Mouse (Mus musculus): ENCODE results near the gene Epx.
A peak's percentile ranks its signal among the peaks of the same experiment; 100 is the strongest.
"Not testable (repeated sequence)": the region's sequence is repeated elsewhere in the genome, so short reads cannot be mapped to it uniquely, and the experiment has no call there.

The Epx gene

DNA sequence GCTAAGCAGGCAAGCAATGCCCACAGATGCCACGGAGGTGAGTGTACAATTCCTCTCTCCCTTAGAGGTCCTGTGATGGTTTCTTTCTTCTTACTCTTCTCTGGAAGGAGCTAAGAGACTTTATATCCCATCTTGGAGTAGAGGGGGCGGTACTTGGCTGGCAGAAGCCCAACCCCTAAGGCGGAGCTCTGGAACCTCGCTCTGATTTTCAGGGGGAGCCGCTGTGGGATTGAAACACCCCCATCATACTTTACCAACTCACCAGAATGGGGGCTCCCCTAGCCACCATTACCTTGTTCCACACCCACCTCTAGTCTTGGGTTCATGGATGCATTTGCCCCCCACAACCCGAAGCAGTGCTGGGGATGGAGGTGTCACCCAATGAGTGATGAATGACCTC is at the start of gene Epx:
Gene Epx (minus strand): TSS at position 101 of the 400 bp plus-strand sequence.
- no peak for DNase-seq (ENCODE audit: low spot score)

DNA sequence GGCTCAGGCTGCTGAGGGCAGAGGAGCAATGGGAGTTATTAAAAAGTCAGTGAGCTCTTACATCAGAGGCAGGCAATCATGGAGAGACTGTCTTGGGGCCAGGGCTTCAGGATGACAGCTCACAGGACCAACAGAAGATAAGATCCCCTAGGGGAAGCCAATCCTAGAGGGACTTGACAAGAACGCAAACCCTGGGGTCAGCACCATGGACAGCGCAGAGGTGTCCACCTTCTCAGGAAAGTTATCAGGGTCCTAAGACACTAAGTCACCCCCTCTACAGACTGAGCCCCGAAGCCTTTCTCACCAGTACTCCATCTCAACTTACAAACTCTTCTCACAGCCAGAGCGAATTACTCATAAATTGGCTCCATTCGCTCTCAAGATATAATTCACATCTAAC is 45.6 kb upstream of the Epx start, which contains the start of gene Olfr464:
Gene Olfr464 (minus strand): TSS at position 2 of the 400 bp plus-strand sequence.
- no peak for DNase-seq (ENCODE audit: low spot score)

DNA sequence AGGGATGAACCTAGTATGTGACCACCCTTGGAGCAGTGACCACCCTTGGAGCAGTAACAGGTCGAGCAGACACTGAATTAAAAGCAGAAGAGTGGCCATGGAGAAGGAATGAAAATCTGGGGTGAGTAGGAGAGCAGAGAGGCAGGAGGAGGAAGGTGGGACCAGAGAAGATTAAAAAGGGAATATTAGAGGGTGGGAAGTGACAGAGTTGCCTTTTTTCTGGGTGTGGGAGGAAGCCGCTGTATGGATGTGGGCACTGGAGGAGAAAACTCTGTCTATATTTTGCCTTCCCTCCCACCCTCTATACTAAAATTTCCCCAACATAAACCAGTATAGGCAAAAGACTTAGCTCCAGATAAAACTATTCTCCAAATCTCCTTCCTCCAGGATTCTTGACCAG is 45.0 kb upstream of the Epx start:
- DNase-seq (ENCODE audit: low spot score), result no peak

DNA sequence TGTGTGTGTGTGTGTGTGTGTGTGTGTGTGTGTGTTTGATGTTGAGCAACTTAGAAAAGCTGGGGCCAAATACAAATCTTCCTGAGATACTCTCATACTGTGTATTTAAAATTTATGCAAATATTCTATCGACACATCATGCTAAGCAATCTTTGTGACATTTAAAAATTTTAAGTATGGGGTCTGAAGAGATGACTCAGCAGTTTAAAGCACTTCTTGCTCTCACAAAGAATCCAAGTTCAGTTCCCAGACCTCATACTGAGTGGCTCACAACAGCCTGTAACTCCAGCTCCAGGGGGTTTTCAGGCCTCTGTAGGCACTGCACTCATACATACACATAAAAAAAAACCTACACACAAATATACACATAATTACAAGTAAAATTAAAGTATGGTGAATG is 40.7 kb upstream of the Epx start:
- DNase-seq (ENCODE audit: low spot score), result no peak

DNA sequence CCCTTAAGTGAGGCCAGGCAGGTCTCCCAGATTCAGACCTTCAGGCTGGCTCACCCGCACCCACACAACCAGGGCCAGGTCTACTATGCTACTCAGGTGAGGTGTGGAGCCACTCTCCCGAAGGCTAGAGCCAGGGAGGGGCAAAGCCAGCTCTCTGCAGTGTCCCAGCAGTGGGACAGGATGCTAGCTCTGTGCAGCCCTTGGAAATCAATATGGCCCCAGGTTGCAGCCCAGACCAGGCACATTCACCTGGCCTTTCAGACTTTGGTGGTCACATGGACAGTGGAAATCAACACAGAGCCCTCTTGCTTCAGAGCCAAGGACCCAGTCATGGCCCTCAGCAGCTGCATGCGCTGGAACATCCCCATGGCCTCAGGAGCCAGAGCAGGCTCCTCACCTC is 29.0 kb upstream of the Epx start:
- no peak for DNase-seq (ENCODE audit: low spot score)

DNA sequence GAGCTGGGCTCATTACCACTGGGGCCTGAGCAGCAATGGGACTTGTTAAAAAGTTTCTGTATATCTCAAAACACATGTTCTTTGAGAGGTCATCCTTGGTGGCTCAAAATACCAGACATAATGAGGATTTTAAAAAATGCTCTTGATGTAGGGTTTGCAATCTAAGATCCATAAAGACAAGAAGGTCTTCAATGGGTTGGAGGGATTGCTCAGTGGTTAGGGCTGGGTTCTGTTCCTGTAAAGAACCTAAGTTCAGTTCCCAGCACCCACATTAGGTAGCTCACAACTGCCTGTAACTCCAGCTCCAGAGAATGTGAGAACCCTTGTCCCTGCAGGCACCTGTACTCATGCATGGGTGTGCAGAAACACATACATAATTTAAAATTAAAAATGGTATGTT is 22.0 kb upstream of the Epx start, which contains the start of gene Olfr463:
Gene Olfr463 (minus strand): TSS at position 101 of the 400 bp plus-strand sequence.
- no peak for DNase-seq (ENCODE audit: low spot score)

DNA sequence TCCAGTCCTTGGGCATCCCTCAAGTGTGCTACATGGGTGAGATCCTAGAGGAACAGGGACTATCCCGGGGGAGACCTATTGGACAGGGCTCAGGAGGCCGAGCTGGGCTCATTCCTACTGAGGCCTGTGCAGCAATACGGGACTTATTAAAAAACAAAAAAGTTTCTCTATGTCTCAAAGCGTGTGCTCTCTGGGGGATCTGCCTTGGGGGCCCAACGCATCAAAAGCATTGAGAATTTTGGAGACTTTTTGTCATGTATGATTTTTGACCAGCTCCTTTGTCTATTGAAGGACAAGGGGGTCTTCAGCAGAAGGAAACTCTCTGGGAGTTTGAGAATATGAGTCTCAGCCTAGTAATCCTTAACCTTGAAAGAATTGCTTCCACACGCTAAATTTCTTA is 16.8 kb upstream of the Epx start, which contains the start of gene Olfr462:
Gene Olfr462 (minus strand): TSS at position 101 of the 400 bp plus-strand sequence.
- DNase-seq (ENCODE audit: low spot score), result no peak

DNA sequence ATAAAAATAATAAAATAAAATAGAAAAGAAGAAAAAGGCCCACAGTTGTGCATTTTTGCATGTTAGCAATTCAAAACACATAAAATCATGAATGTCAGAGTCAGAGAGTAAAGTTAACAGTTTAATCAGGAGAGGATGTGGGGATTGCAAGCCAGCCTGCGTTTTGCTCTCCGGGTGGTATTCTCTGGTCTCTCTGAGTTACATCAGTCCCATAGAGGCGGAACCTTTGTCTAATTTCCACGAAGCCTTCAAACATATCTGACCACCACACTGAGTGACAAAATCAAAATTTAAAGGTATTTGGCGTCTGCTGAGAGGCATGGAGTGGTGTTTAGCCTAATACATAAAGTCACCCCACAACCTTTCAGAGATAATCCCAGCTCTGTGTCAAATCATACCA is 9.5 kb upstream of the Epx start:
- DNase-seq (ENCODE audit: low spot score), result no peak

DNA sequence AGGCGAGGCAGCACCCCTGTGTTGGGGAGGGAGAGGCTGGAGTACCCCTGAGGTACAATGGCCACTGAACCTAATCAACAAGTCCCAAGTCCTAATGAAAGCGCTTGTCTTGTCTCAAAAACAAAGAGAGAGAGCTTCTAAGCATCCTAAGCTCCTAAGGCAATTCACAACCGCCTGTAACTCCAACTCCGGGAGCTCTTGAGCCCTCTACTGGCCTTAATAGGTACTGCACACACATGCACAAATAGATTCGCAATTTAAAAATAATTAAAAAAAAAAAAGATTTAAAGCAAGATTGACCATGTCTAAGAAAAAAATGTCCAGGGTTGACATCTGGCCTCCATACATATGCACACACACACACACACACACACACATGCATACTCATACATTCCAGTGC is 8.2 kb upstream of the Epx start:
- DNase-seq (ENCODE audit: low spot score), result no peak

DNA sequence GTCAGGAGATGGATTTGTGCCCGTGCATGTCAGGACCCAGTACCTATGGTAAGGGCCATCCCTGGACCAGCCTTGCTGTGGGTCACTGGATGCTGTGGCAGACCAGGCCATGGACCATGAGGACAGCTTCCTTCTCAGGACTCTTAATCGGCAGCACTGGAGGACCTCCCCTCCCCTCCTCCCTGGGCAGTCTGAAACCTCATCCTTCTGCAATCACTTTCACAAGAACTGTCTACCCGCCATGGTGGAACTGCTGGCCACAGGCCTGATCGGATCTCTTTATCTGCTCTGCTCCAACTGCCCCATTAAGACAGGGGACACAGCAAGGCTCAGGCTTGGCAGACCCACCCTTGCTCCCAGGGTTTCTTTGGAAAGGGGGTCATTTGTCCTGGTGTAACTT is 6.4 kb upstream of the Epx start:
- DNase-seq (ENCODE audit: low spot score), result no peak

DNA sequence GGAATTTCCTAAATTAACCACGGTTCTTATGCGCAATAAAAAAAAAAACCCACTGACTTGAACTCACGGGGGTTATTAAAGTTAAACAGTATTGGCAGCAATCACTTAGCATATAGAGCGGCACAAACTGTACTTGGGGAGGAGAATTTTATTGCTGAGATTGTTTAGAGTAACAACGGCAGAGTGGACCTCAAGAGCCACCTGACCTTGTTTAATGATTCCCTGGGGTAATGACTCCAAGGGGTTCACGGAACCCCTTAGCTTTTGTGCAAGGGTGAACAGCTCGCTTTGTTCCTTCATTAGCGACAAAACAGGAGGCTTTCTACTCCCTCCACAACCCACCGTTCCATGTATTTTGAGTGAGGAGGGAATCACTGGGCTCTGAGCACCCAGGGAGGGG is 4.5 kb upstream of the Epx start:
- DNase-seq (ENCODE audit: low spot score), result no peak

DNA sequence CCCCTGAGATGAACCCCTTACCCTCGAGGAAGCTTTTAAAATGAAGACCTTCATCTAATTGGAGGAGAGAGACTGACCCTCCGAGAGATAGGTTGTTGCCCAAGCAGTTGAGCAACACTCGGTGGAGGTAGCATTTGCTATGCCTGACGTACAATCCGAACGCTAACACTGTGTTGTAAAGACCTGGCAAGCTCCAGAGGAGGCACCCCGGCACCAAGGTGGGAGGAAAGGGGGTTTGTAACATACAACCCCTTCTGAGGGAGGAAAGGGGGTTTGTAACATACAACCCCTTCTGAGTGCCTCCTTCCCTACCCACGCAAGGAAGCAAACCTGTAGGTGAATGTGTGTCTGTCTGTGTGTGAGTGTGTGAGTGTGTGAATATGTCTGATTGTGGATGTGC is 3.6 kb downstream of the Epx start:
- no peak for DNase-seq (ENCODE audit: low spot score)

DNA sequence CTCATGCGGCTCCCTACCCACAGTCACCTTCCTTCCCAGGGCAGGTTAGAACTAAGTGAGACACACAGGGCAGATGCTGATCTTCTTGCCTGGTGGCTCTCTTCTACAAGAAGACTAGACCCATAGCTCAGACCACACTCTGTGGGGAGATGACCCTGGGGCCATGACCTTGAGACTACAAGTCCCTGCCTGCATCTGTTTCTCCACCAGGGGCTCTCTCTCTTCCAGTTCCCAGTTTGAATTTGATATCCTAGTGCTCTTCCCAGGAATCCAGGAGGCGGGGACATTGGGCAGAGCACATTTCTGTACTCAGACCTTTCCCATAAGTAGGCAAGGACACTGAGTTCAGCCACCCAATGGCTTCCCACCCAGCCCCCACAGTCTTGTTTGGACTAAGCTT is 5.2 kb downstream of the Epx start:
- DNase-seq (ENCODE audit: low spot score), result no peak

DNA sequence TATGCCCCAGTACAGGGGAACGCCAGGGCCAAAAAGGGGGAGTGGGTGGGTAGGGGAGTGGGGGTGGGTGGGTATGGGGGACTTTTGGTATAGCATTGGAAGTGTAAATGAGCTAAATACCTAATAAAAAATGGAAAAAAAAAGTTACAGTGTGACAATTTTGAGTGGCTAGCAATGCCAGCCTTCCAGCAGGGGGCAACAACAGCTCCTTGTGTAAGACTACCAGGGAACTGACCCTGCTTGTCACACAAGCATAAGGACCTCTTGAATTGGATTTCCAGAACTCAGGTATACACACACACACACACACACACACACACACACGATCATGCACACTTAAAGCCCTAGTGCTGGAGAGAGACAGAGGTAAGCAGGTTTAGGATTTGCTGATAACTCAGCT is 8.4 kb downstream of the Epx start:
- not testable (repeated sequence) for DNase-seq (ENCODE audit: low spot score)

DNA sequence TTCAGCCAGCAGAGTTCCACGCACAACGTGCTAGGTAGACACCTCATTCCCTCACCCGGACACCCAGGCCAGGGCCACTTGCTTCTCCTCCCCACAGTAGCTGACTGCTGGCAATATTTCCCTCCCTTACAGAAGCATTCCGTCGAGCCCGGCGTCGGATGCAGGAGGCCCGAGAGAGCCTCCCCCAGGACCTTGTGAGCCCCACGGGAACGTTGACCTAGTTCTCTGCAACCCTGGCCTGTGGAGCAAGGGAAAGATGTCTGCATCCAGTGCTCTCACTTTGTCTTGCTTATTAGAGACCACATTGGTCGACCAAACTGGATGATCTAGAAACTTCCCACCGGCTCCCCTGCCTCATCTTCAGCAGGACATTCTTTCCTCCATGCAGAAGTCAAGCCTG is 12.5 kb downstream of the Epx start:
- no peak for DNase-seq (ENCODE audit: low spot score)

DNA sequence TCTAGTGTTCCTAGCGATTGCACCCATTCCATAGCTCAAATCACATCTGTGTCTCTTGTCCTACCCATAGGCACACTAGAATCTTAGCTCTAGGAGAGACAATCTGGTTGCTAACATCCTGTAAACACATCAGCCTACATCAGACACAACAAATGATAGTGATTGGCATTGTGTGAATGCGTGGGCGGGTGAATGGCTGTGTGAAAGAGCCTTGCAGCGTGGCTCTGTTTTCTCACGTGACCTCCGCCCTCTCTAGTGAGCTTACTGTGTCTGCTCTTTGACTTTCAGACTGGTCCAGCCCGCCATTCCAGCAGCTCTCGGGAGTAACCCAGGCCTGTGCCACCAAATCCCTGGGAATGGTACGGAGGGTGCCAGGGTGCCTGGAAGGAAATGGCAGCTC is 14.9 kb downstream of the Epx start:
- no peak for DNase-seq (ENCODE audit: low spot score)

DNA sequence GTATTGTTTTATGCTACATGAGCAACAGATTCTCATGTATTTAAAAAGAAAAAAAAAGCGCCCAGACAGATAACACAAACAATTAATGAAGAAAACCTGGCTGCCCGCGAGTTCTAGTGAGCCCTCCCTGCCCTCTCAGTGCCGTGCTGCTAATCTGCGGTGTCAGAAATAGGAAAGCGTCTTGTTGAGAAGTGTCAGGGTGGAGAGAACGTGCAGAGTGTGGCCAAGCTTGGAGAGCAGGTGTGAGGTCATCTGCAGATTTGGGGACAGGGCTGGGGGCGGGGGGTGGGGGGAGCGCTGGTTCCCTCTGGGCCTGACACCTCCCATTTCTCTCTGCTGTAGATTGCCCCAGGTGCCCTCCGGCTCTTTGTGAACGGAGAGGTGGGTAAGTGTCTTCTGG is 16.1 kb downstream of the Epx start:
- DNase-seq (ENCODE audit: low spot score), result no peak

DNA sequence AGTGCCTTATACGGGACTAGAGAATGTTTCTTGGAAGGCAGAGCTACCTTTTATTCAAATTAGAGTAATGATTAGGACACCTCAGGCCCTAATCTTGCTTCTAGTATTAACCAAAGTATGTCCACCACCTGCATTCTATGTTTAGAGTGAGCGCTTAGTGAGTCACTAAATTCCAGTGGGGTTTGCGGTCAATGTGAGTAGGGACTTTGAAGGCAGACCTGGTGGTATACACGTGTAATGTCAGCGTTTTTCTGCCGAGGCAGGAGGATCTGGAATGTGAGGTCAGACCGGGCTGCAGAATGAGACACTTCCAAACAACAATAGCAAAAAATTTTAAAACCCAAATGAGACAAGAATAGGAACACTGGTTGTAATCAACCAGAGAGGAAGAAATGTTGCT is 20.8 kb downstream of the Epx start:
- no peak for DNase-seq (ENCODE audit: low spot score)

DNA sequence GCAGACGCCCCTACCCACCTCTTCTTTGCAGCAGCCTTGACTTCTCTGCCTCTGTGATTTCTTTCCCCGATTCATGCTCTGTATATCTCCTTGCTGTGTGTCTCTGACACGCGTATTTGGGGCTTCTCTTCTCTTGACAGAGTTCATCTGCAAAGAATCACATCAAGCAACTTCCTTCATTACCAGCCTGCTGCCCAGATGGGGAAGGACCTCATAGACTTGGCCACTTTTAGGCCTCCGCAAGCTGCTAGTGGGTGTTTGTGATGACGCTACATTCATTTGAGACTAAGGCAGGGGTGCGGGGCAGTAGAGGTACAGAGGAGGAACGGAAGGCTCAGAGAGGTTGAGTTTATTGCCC is 21.8 kb downstream of the Epx start:
- DNase-seq (ENCODE audit: low spot score), result peak; percentile 12

DNA sequence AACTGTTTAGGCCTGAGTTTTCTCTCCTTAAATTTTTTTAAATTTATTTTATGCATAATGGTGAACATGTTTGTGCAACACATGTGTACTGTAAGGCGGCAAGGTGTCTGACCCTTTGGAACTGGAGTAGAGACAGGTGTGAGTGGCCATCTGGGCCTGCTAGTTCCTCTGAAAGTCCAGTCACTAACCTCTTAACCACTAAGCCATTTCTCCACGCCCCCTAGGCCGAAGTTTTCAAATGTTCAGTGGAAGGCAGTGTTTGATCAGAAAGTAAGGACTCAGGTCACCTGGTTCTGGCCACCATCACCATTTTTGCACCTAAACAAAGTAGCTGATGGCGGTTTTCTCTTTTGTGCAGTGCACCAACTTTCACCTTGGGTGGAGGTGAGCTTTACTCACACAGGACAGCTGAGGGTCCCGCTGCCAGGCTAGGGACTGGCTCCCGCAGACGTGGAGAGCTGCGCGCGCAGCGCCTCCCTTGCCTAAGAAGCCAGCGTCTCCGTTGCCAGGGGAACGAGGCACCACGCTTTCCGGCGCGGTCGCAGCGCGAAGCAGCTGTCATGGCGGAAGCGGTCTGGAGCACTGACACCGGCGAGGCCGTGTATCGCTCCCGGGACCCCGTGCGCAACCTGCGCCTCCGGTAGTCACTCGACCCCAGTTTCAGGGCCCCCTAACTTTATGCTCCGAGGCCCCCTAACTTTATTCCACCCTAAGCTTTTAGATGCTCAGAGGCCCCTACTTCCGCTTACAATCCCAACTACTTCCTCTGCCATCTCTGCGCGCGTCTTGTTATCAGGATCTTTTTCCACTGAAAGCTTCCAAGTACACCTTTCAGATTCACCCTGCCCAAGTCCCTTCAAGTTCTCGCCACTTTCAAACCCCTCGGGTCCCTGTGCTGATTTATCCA is 22.4 kb downstream of the Epx start, which contains the start of gene Mks1:
Gene Mks1 (plus strand): TSS at position 526 of the 907 bp plus-strand sequence.
- peak; percentile 76 for DNase-seq (ENCODE audit: low spot score)

DNA sequence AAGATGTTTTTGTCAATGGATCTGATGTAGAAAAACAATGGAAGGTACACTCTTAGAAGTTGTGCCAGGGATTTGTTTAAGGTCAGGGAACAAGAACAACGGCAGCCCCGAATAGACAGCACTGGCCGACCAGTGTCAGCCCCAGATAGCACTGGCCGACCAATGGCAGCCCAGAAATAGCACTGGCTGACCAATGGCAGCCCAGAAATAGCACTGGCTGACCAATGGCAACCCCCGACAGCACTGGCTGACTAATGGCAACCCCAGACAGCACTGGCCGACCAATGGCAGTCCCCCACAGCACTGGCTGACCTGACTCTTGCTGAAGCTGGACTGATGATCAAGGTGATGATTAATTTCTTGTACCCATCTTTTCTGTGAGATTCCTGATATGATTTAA is 27.5 kb downstream of the Epx start:
- DNase-seq (ENCODE audit: low spot score), result no peak

DNA sequence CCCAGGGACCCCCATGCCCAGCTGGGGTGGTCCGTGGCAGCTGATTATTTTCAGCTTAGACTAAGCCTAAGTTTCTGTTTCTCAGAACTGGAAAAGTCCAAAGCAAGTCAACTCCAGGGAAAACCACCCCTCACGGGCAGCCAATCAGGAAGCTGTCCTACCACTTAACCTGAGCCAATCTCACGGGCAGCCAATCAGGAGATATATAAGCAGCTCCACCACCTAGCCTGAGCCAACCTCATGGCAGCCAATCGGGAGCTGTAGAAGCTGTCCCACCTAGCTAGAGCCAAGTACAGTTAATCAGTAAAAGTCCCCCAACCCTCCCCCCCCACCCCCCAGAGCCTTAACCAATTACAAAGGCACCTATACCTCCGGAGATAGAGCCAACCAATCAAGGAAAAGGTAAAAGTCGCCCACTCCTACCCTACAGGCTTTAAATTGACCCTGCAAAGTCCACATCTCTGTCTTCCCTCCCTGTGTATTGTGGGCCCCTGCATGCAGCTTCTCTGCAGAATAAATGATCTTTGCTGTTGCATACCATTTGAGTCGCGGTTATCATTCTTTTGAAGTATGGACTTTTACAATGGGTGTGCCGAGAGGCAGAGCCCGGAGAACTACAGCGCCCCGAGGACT is 28.3 kb downstream of the Epx start:
- DNase-seq (ENCODE audit: low spot score), result no peak

DNA sequence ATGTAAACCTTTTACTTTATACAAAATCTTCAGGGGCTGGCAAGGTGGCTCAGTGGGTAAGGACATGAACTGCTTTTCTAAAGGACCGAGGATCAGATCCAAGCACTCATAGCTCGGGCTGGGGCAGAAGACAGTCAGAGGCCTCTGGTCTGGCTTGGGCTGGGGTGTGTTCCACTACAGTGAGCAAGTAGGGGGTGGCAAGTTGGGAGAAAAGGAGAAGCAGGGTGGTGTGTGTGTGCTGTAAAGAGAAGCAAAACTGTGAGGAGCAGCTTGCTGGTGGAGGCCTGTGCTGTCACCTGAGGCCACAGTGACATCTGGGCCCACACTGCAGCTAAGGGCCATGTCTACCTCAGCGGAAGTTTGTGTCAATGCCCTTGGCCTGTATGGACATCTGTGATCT is 33.9 kb downstream of the Epx start:
- no peak for DNase-seq (ENCODE audit: low spot score)
